Mouse (Mus musculus): ENCODE measurements around the gene Ppp2r5c. TPM values are rescaled to one million over a fixed set of nuclear protein-coding genes. Genes with fewer than 3 reads are reported as not detected.

Gene Ppp2r5c
- polyA plus RNA-seq, 1 experiment, result 24.4 TPM

DNA sequence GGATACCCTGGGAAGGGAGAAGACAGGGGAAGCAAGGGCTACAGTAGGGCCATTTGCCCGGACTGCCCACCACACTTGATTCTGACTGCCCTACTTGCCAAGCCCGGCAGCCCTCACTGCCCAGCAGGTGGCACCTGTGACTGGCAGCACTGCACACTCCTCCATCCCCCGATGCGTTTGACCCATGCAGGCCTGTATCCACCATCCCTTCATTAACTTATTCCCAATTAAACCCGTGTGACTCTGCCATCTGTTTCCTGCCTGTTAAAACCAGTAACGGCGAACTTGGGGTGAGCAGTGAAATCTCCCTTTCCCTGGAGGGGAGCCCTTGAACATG lies 9.6 kb upstream of the Ppp2r5c start:
- Histone ChIP-seq H3K4me3 (replicated peaks) (peak overlapping the region; percentile 21), H3K4me1 (peaks cover 30% of the 10 kb centered on the region), H3K36me3 (replicated peaks; ENCODE audit: low read length) (no peaks in the 10 kb centered on the region), H3K27me3 (replicated peaks) (peaks cover 24% of the 10 kb centered on the region), H3K9me3 (peaks cover 23% of the 10 kb centered on the region)
- TF ChIP-seq GATA1 (IDR thresholded peaks at IDR 0.05; ENCODE audit: borderline replicate concordance, low read length), result no peak
- TF ChIP-seq FLI1 (IDR thresholded peaks at IDR 0.05; ENCODE audit: low read length), result no peak

DNA sequence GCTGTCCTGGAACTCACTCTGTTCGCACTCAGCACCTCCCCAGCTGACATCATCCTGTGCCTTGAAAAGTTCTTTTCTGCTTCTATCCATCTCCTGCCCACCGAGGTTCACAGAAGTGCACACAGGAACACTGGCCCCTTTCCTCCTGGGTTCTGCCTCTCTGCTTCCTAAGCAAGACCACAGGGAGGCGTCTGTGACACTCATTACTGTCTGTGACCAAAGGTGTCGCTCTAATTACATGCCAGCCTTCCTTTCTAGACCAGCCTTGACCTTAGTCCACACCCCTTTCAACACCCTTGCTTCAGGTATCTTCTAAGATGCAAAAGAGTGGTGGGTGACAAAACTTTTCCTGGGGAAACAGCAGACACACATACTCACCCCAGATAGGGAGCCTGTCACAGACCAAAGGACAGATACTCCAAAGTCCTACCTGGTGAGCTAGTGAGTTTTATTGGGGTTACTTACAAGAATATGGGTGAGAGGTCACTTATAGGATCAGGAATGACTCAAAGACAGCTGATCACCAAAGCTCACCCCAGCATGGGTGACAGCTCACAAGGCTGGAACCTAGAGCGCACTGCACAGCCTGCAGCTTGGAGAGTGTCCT lies 8.4 kb upstream of the Ppp2r5c start:
- H3K36me3 ChIP-seq (replicated peaks; ENCODE audit: low read length), result no peaks in the 10 kb centered on the region
- TF ChIP-seq FLI1 (IDR thresholded peaks at IDR 0.05; ENCODE audit: low read length) (no peak), GATA1 (IDR thresholded peaks at IDR 0.05; ENCODE audit: borderline replicate concordance, low read length) (no peak)

DNA sequence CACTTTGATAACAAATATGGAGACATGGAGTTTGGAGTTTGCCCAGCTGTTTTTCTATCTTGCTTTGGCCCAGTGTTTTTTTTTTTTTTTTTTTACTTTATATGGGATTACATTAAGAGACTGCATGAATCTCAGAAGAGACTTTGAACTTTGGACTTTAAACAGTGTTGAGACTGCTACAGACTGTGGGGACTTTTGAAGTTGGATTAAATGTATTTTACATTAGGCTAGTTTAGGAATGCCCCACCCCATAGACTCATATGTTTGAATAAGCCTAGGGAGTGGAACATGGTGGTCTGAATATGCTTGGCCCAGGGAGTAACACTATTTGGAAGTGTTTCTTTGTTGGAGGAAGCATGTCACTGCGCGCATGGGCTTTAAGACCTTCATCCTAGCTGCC lies 4.7 kb upstream of the Ppp2r5c start:
- Histone ChIP-seq H3K27me3 (replicated peaks) (peaks cover 16% of the 10 kb centered on the region), H3K36me3 (replicated peaks; ENCODE audit: low read length) (no peaks in the 10 kb centered on the region), H3K9me3 (peaks cover 23% of the 10 kb centered on the region), H3K4me1 (peaks cover 40% of the 10 kb centered on the region), H3K4me3 (replicated peaks) (no peak overlapping the region)
- TF ChIP-seq FLI1 (IDR thresholded peaks at IDR 0.05; ENCODE audit: low read length) (no peak), GATA1 (IDR thresholded peaks at IDR 0.05; ENCODE audit: borderline replicate concordance, low read length) (no peak)

More for the DNA sequence above, 8.4 kb upstream of the Ppp2r5c start:
- H3K27me3 ChIP-seq (replicated peaks), result peaks cover 20% of the 10 kb centered on the region
- no peak overlapping the region for H3K4me3 ChIP-seq (replicated peaks)
- peaks cover 23% of the 10 kb centered on the region for H3K9me3 ChIP-seq
- peaks cover 37% of the 10 kb centered on the region for H3K4me1 ChIP-seq

DNA sequence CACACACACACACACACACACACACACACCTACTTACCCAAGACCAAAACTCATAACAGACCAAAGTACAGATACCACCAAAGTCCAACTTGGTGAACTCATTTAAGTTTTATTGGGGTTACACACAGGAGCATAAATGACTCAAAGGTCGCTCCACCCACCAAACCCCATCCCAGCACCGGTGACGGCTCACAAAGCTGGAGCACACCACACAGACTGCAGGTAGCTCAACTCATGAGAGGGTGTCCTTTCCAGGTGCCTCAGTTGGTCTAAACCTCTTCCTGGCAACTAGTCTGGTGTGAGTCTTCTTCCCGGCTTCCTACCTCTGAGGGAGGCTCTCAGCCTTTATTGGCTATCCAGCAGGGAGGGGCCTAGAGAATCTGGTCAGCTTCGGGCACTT lies 2.4 kb upstream of the Ppp2r5c start:
- H3K4me3 ChIP-seq (replicated peaks), result no peak overlapping the region
- H3K9me3 ChIP-seq, result peaks cover 19% of the 10 kb centered on the region
- H3K27me3 ChIP-seq (replicated peaks), result peaks cover 16% of the 10 kb centered on the region
- H3K36me3 ChIP-seq (replicated peaks; ENCODE audit: low read length), result peaks cover 9% of the 10 kb centered on the region
- peaks cover 35% of the 10 kb centered on the region for H3K4me1 ChIP-seq
- TF ChIP-seq FLI1 (IDR thresholded peaks at IDR 0.05; ENCODE audit: low read length), result no peak
- TF ChIP-seq GATA1 (IDR thresholded peaks at IDR 0.05; ENCODE audit: borderline replicate concordance, low read length), result no peak

DNA sequence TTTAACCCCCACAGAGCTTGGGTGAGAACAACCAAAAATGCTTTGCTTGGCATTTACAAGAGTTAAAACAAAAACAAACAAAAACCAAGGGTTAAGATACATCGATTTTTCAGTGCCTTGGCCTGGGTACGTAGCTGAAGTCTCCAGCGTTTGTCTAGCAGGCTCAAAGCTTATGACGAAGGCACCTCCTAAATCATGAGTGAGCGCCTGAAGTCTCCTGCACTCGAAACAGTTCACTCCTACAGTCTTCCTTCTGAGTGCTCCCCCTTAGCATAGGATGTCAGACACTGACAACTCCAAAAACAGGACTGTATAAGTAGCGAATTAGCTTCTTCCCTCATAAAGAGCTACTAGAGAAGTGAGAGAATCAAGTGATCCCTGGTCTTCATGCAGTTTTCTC lies 1.1 kb upstream of the Ppp2r5c start:
- peaks cover 21% of the 10 kb centered on the region for H3K36me3 ChIP-seq (replicated peaks; ENCODE audit: low read length)
- peaks cover 35% of the 10 kb centered on the region for H3K4me1 ChIP-seq
- peaks cover 16% of the 10 kb centered on the region for H3K27me3 ChIP-seq (replicated peaks)
- peaks cover 8% of the 10 kb centered on the region for H3K9me3 ChIP-seq
- peak overlapping the region; percentile 94 for H3K4me3 ChIP-seq (replicated peaks)
- TF ChIP-seq FLI1 (IDR thresholded peaks at IDR 0.05; ENCODE audit: low read length) (no peak), GATA1 (IDR thresholded peaks at IDR 0.05; ENCODE audit: borderline replicate concordance, low read length) (no peak)

DNA sequence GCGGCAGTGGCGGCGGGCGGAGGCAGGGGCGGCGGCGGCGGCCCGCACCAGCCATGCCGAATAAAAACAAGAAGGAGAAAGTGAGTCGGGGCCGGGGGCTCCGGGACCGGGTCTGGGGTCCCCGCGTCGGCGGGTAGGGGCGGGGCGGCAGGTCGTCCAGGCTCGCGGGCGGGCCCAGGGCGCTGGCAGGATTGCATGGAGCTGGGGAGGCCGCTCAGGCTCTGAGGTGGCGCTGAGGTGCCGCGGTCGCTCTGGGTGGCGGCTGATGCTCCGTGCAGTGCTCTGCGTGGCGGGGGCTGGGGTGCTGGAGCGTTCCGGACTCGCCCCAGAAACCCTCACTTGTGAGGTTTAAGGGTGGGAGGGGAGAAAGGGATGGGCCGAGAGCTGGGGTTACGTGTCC lies 386 bp downstream of the Ppp2r5c start:
- no peak for TF ChIP-seq GATA1 (IDR thresholded peaks at IDR 0.05; ENCODE audit: borderline replicate concordance, low read length)
- TF ChIP-seq FLI1 (IDR thresholded peaks at IDR 0.05; ENCODE audit: low read length), result no peak
- Histone ChIP-seq H3K4me1 (peaks cover 35% of the 10 kb centered on the region), H3K4me3 (replicated peaks) (peak overlapping the region; percentile 94), H3K36me3 (replicated peaks; ENCODE audit: low read length) (peaks cover 31% of the 10 kb centered on the region), H3K9me3 (no peaks in the 10 kb centered on the region), H3K27me3 (replicated peaks) (peaks cover 14% of the 10 kb centered on the region)

DNA sequence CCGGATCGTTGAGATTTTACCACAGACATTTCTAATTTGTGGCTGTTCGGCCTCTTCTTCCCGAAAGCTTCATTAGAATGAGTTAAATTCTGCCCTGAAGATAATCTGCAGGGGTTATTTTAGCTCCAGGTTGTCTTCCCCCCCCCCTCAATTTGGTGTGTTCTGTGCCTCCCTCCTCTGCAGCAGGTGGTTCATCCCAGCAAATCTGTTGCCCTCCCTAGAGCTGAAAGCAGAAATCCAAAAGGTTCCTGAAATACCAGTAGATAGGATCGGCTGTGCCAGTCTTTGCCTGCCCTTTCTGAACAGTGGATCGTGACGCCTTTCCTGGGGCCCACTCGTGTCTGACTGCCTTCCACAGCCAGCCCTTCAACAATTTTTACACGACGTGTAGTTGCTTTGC lies 1.8 kb downstream of the Ppp2r5c start:
- Histone ChIP-seq H3K36me3 (replicated peaks; ENCODE audit: low read length) (peaks cover 31% of the 10 kb centered on the region), H3K4me1 (peaks cover 31% of the 10 kb centered on the region), H3K27me3 (replicated peaks) (peaks cover 9% of the 10 kb centered on the region), H3K9me3 (no peaks in the 10 kb centered on the region), H3K4me3 (replicated peaks) (no peak overlapping the region)
- TF ChIP-seq GATA1 (IDR thresholded peaks at IDR 0.05; ENCODE audit: borderline replicate concordance, low read length) (no peak), FLI1 (IDR thresholded peaks at IDR 0.05; ENCODE audit: low read length) (no peak)

DNA sequence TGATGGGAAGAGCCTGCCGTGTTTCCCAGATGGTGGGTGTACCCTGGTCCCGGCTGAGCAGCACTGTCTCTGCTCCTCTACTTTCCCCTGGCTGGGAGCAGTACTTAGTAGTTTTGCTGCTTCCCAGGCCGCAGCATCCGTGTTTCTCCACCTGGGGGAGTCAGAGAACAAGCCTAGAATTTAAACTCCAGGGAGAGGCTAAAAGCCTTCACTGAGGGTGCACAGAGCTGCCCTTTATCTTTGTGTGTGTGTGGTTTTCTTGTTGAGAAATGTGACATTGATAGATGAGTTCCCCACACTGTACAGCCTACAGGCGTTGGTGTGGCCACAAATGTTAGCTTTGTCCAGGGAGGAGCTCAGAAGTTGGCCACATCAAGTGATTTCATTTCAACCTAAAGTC lies 7.3 kb downstream of the Ppp2r5c start:
- Histone ChIP-seq H3K36me3 (replicated peaks; ENCODE audit: low read length) (peaks cover 38% of the 10 kb centered on the region), H3K9me3 (no peaks in the 10 kb centered on the region), H3K4me1 (peaks cover 56% of the 10 kb centered on the region), H3K4me3 (replicated peaks) (peak overlapping the region; percentile 9), H3K27me3 (replicated peaks) (no peaks in the 10 kb centered on the region)
- no peak; the same call in 2 of the 3 replicates for TF ChIP-seq GATA1 (IDR thresholded peaks at IDR 0.05; ENCODE audit: borderline replicate concordance, low read length)
- no peak for TF ChIP-seq FLI1 (IDR thresholded peaks at IDR 0.05; ENCODE audit: low read length)

DNA sequence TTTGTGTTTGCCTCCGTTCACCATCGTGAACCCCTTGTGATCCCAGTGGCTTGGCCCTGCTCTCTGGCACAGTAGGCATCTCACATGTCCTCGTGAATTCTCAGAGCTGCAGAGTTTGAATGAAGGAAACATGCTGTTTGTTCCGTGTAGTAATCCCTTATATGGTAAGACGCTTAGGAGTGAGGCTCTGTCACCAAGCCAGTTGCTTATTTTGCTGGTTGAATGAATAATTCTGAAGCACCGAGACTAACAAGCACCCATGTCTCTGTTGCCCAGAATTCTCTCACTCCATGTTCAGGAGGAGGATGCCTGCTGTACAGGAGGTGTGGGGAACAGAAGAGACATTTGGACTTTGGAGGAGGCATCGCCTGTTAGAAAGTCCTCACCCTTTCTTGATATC lies 9.1 kb downstream of the Ppp2r5c start:
- Histone ChIP-seq H3K36me3 (replicated peaks; ENCODE audit: low read length) (peaks cover 27% of the 10 kb centered on the region), H3K4me3 (replicated peaks) (no peak overlapping the region), H3K9me3 (no peaks in the 10 kb centered on the region), H3K4me1 (peaks cover 74% of the 10 kb centered on the region), H3K27me3 (replicated peaks) (no peaks in the 10 kb centered on the region)
- TF ChIP-seq GATA1 (IDR thresholded peaks at IDR 0.05; ENCODE audit: borderline replicate concordance, low read length), result no peak
- no peak for TF ChIP-seq FLI1 (IDR thresholded peaks at IDR 0.05; ENCODE audit: low read length)

DNA sequence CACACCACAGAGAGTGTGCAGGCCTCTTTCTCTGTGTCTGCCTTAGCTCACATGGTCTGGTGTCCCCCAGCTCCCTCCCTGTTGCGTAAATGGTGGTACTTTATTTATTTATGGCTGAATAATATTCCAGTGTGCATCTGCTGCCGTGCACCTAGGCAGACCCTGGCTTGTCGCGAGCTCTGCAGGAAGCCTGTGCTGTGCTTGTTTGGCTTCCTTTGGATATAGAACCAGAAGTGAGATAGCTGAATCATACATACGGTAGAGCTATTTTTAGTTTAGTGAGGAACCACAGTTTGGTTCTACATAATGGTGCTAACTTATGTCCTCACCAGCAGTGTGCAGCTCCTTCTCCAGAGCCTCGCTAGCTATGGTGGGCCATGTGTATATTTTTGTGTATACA lies 11.7 kb downstream of the Ppp2r5c start:
- peaks cover 93% of the 10 kb centered on the region for H3K4me1 ChIP-seq
- peak overlapping the region; percentile 86 for H3K4me3 ChIP-seq (replicated peaks)

More for the DNA sequence above, 11.7 kb downstream of the Ppp2r5c start:
- no peaks in the 10 kb centered on the region for H3K27me3 ChIP-seq (replicated peaks)
- peaks cover 38% of the 10 kb centered on the region for H3K36me3 ChIP-seq (replicated peaks; ENCODE audit: low read length)
- no peak for TF ChIP-seq GATA1 (IDR thresholded peaks at IDR 0.05; ENCODE audit: borderline replicate concordance, low read length)
- no peaks in the 10 kb centered on the region for H3K9me3 ChIP-seq
